Mouse (Mus musculus) MEL (cell line): ENCODE data around the gene Extl2. TPM values are rescaled to one million over a fixed set of nuclear protein-coding genes. Genes with fewer than 3 reads are reported as not detected.

ENCODE experiments used
- DNase-seq: peaks from one replicate; pipeline ENCODE4 v3.0.0; 2011; ENCODE audit warnings: low read depth, low spot score
- H3K27ac ChIP-seq: 2 replicates; pipeline ENCODE4 v1.5.1; 2012; ENCODE audit warnings: low read depth, mild to moderate bottlenecking, control low read depth, low read length, moderate library complexity; ENCODE audit not compliant: control insufficient read depth
- H3K27me3 ChIP-seq, 2 experiments: fragments of 150-350 bp in 1 of 2; sonication (generic) in 1 of 2; 2 replicates each; pipeline ENCODE4 v1.6.1; 2012; ENCODE audit warnings: low read length in 2 of 2, mild to moderate bottlenecking in 2 of 2, improper control_type of control experiment in 1 of 2, moderate library complexity in 1 of 2; ENCODE audit not compliant: insufficient read depth in 2 of 2, control insufficient read depth in 1 of 2
- H3K36me3 ChIP-seq, 2 experiments: 2 replicates each; pipeline ENCODE4 v1.6.1; 2012 to 2014; ENCODE audit warnings: low read length in 2 of 2, improper control_type of control experiment in 1 of 2, inconsistent platforms in 1 of 2, mild to moderate bottlenecking in 1 of 2; ENCODE audit not compliant: insufficient read depth in 2 of 2, control insufficient read depth in 1 of 2
- H3K4me1 ChIP-seq, 2 experiments: fragments of 150-350 bp in 1 of 2; sonication (generic) in 1 of 2; 2 replicates each; pipeline ENCODE4 v1.6.1; 2012; ENCODE audit warnings: low read length in 2 of 2, improper control_type of control experiment in 1 of 2, mild to moderate bottlenecking in 1 of 2; ENCODE audit not compliant: insufficient read depth in 2 of 2, control insufficient read depth in 1 of 2
- H3K4me3 ChIP-seq, 2 experiments: fragments of 150-350 bp in 1 of 2; sonication (generic) in 1 of 2; 2 replicates each; pipeline ENCODE4 v1.5.1; 2012; ENCODE audit warnings: low read depth in 2 of 2, low read length in 2 of 2, mild to moderate bottlenecking in 2 of 2, moderate library complexity in 2 of 2, control low read depth in 1 of 2, improper control_type of control experiment in 1 of 2; ENCODE audit not compliant: control insufficient read depth in 1 of 2, insufficient read depth in 1 of 2
- H3K79me2 ChIP-seq: 2 replicates; pipeline ENCODE4 v1.6.1; 2012; ENCODE audit warnings: mild to moderate bottlenecking, low read length, moderate library complexity; ENCODE audit not compliant: control insufficient read depth, poor library complexity, insufficient read depth
- H3K9ac ChIP-seq: 2 replicates; pipeline ENCODE4 v1.6.1; 2012; ENCODE audit warnings: low read depth, mild to moderate bottlenecking, control low read depth, low read length, moderate library complexity; ENCODE audit not compliant: control insufficient read depth, poor library complexity, severe bottlenecking
- H3K9me3 ChIP-seq: fragments of 150-350 bp; sonication (generic); replicated peaks from 2 replicates; pipeline ENCODE4 v1.6.1; 2012; ENCODE audit warnings: mild to moderate bottlenecking, low read length, improper control_type of control experiment, moderate library complexity; ENCODE audit not compliant: insufficient read depth
- CHD2 ChIP-seq: IDR thresholded peaks from 2 replicates; pipeline ENCODE4 v1.6.1; 2011; ENCODE audit warnings: low read length, improper control_type of control experiment
- E2F4 ChIP-seq: IDR thresholded peaks from 2 replicates; pipeline ENCODE4 v1.6.1; 2011; ENCODE audit warnings: low read depth, low read length, improper control_type of control experiment, borderline replicate concordance
- GATA1 ChIP-seq: IDR thresholded peaks from 2 replicates; pipeline ENCODE4 v1.6.1; 2011; ENCODE audit warnings: low read depth, low read length, improper control_type of control experiment
- MAFK ChIP-seq: IDR thresholded peaks from 2 replicates; pipeline ENCODE4 v1.6.1; 2011; ENCODE audit warnings: low read depth, mild to moderate bottlenecking, low read length, improper control_type of control experiment, borderline replicate concordance
- MYC ChIP-seq: IDR thresholded peaks from 2 replicates; pipeline ENCODE4 v1.6.1; 2011; ENCODE audit warnings: low read depth, mild to moderate bottlenecking, low read length, improper control_type of control experiment, moderate library complexity
- POLR2AphosphoS5 ChIP-seq: IDR thresholded peaks from 2 replicates; pipeline ENCODE4 v1.6.1; 2012; ENCODE audit warnings: low read depth, borderline replicate concordance, mild to moderate bottlenecking, inconsistent platforms, low read length, moderate library complexity, mixed read lengths
- RAD21 ChIP-seq: IDR thresholded peaks from 2 replicates; pipeline ENCODE4 v1.6.1; 2011; ENCODE audit warnings: mild to moderate bottlenecking, low read depth, low read length, improper control_type of control experiment
- RCOR1 ChIP-seq: IDR thresholded peaks from 2 replicates; pipeline ENCODE4 v1.6.1; 2012; ENCODE audit warnings: low read depth, mild to moderate bottlenecking, inconsistent platforms, low read length, improper control_type of control experiment
- SIN3A ChIP-seq: IDR thresholded peaks from 2 replicates; pipeline ENCODE4 v1.6.1; 2012; ENCODE audit warnings: low read length, improper control_type of control experiment, inconsistent platforms
- TBP ChIP-seq: IDR thresholded peaks from 2 replicates; pipeline ENCODE4 v1.8.0; 2011; ENCODE audit warnings: low read depth, low read length, improper control_type of control experiment
- UBTF ChIP-seq: IDR thresholded peaks from 2 replicates; pipeline ENCODE4 v1.6.1; 2012; ENCODE audit warnings: low read depth, mild to moderate bottlenecking, inconsistent platforms, low read length, improper control_type of control experiment, moderate library complexity, borderline replicate concordance; ENCODE audit not compliant: insufficient read depth
- ZC3H11A ChIP-seq: IDR thresholded peaks from 2 replicates; pipeline ENCODE4 v1.6.1; 2012; ENCODE audit warnings: low read depth, mild to moderate bottlenecking, inconsistent platforms, low read length, improper control_type of control experiment
- ZNF384 ChIP-seq: IDR thresholded peaks from 2 replicates; pipeline ENCODE4 v1.6.1; 2012; ENCODE audit warnings: low read depth, mild to moderate bottlenecking, inconsistent platforms, low read length, improper control_type of control experiment
- polyA plus RNA-seq, 2 experiments: library from polyadenylated mRNA; stranded (reverse) in 1 of 2; unstranded in 1 of 2; fragments of >175 nt in 1 of 2; fragments of >200 nt in 1 of 2; gene quantifications; 2 replicates each; pipeline versions ENCODE4 v1.2.1 to v1.2.4; 2012; ENCODE audit warnings: low replicate concordance in 2 of 2, low read depth in 1 of 2; ENCODE audit not compliant: insufficient read length in 2 of 2, insufficient read depth in 1 of 2, missing spikeins in 1 of 2
- total RNA-seq: library from RNA; depleted of rRNA; stranded (reverse); fragments of 300-350 nt; gene quantifications from 2 replicates; pipeline ENCODE4 v1.2.3, GENCODE M21; 2012

The Extl2 gene
- total and polyA plus RNA-seq, 3 experiments, result 6.6 to 10.5 TPM; not detected in 1

DNA sequence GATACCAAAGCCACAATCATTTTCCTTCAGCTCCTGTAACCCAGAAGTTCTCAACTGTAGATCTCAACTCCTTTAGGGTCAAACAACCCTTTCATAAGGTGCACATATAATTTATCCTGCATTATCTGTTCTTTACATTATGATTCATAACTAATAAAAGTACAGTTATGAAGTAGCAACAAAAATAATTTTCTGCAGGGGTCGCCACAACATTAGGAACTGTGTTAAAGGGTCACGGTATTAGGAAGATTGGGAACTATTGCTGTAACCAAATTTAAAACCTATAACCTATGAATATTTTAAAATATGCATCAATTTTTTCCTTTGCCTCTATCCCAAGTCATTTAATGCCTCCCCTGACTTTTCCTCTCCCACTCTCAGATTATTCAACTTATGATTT is 38.7 kb downstream of the Extl2 start:
- H3K27me3 ChIP-seq, result peaks cover 11 to 24% of the 10 kb centered on the region in 2 experiments
- TF ChIP-seq RAD21 (peak; percentile 28), MAFK (no peak)
- H3K79me2 ChIP-seq, result no peaks in the 10 kb centered on the region
- no peak overlapping the region for H3K4me3 ChIP-seq
- no peak overlapping the region for H3K9ac ChIP-seq
- H3K27ac ChIP-seq, result no peak overlapping the region
- H3K36me3 ChIP-seq, result no peaks in the 10 kb centered on the region
- DNase-seq, result no peak
- H3K4me1 ChIP-seq, result no peaks in the 10 kb centered on the region
- no peaks in the 10 kb centered on the region for H3K9me3 ChIP-seq

- Histone ChIP-seq H3K4me1 (no peaks in the 10 kb centered on the region), H3K9ac (no peak overlapping the region), H3K79me2 (no peaks in the 10 kb centered on the region), H3K27me3 (peaks cover 8 to 24% of the 10 kb centered on the region in 2 experiments), H3K9me3 (no peaks in the 10 kb centered on the region), H3K36me3 (no peaks in the 10 kb centered on the region), H3K4me3 (no peak overlapping the region), H3K27ac (no peak overlapping the region)
- no peak for DNase-seq
- TF ChIP-seq UBTF, result no peak
- TF ChIP-seq ZNF384, result no peak
Observed at GRCm38 (mm10) chr3:116047034-116047433, 39.8 kb downstream of the Extl2 start.

- H3K27me3 ChIP-seq, result peaks cover 2% of the 10 kb centered on the region in 2 experiments; a peak in 3 of 4 replicates
- DNase-seq, result no peak
- no peaks in the 10 kb centered on the region for H3K79me2 ChIP-seq
- H3K9ac ChIP-seq, result no peak overlapping the region
- no peaks in the 10 kb centered on the region for H3K36me3 ChIP-seq
- H3K27ac ChIP-seq, result no peak overlapping the region
- TF ChIP-seq POLR2AphosphoS5, result no peak
- no peak for TF ChIP-seq GATA1
- TF ChIP-seq SIN3A, result no peak
- no peak for TF ChIP-seq ZNF384
- no peak for TF ChIP-seq UBTF
- TF ChIP-seq TBP, result no peak
- no peak for TF ChIP-seq RAD21
- no peak for TF ChIP-seq ZC3H11A
- no peak for TF ChIP-seq MYC
- TF ChIP-seq E2F4, result no peak
- TF ChIP-seq CHD2, result no peak
- no peak for TF ChIP-seq RCOR1
- H3K9me3 ChIP-seq, result no peaks in the 10 kb centered on the region
- H3K4me3 ChIP-seq, result no peak overlapping the region
- no peaks in the 10 kb centered on the region for H3K4me1 ChIP-seq
Observed at GRCm38 (mm10) chr3:116057078-116057477, 49.8 kb downstream of the Extl2 start.
